Mouse (Mus musculus) kidney, adult 2 months (tissue): ENCODE results near the gene Sox4. TPM values are rescaled to one million over a fixed set of nuclear protein-coding genes. Genes with fewer than 3 reads are reported as not detected.

ENCODE experiments used
- DNase-seq: peaks from one replicate; pipeline ENCODE4 v3.0.0; 2021
- H3K27ac ChIP-seq: fragments of 200-500 bp; 2 replicates; pipeline ENCODE4 v1.5.1; 2012; ENCODE audit warnings: low read depth, low read length, control low read depth, inconsistent platforms; ENCODE audit not compliant: insufficient read depth
- H3K27me3 ChIP-seq: fragments of 200-500 bp; replicated peaks from 2 replicates; pipeline ENCODE4 v1.6.1; 2012; ENCODE audit warnings: mild to moderate bottlenecking, moderate library complexity, low read length, inconsistent platforms; ENCODE audit not compliant: control insufficient read depth, insufficient read depth
- H3K36me3 ChIP-seq: fragments of 200-500 bp; 2 replicates; pipeline ENCODE4 v1.6.1; 2012; ENCODE audit warnings: mild to moderate bottlenecking, moderate library complexity, low read length, inconsistent platforms; ENCODE audit not compliant: control insufficient read depth, insufficient read depth
- H3K4me1 ChIP-seq: fragments of 200-500 bp; 2 replicates; pipeline ENCODE4 v1.6.1; 2011; ENCODE audit warnings: low read length; ENCODE audit not compliant: control insufficient read depth, insufficient read depth
- H3K4me3 ChIP-seq: fragments of 200-500 bp; 2 replicates; pipeline ENCODE4 v1.5.1; 2011; ENCODE audit warnings: mild to moderate bottlenecking, low read depth, low read length, control low read depth; ENCODE audit not compliant: insufficient read depth
- CTCF ChIP-seq: fragments of 200-500 bp; conservative IDR thresholded peaks from 2 replicates; pipeline ENCODE4 v1.5.1; 2011; ENCODE audit warnings: low read depth, mild to moderate bottlenecking, control low read depth, low read length, moderate library complexity, mixed read lengths; ENCODE audit not compliant: insufficient read depth, insufficient read length
- POLR2A ChIP-seq: fragments of 200-500 bp; IDR thresholded peaks from one replicate; pipeline ENCODE4 v1.6.1; 2011; ENCODE audit warnings: low read depth, low read length, control low read depth
- WGBS: fragments of 180-500 bp; shearing (Covaris S2); methylation state at CpG from one replicate; pipeline ENCODE4 v1.1.7; 2018; 5-methylcytosine and 5-hydroxymethylcytosine counted together
- polyA plus RNA-seq: library from polyadenylated mRNA; depleted of rRNA; stranded (reverse); fragments of >200 nt; gene quantifications from 2 replicates; pipeline ENCODE4 v1.2.3, GENCODE M21; 2012

Sox4 gene
- polyA plus RNA-seq, 1 experiment, result 7.8 TPM

DNA sequence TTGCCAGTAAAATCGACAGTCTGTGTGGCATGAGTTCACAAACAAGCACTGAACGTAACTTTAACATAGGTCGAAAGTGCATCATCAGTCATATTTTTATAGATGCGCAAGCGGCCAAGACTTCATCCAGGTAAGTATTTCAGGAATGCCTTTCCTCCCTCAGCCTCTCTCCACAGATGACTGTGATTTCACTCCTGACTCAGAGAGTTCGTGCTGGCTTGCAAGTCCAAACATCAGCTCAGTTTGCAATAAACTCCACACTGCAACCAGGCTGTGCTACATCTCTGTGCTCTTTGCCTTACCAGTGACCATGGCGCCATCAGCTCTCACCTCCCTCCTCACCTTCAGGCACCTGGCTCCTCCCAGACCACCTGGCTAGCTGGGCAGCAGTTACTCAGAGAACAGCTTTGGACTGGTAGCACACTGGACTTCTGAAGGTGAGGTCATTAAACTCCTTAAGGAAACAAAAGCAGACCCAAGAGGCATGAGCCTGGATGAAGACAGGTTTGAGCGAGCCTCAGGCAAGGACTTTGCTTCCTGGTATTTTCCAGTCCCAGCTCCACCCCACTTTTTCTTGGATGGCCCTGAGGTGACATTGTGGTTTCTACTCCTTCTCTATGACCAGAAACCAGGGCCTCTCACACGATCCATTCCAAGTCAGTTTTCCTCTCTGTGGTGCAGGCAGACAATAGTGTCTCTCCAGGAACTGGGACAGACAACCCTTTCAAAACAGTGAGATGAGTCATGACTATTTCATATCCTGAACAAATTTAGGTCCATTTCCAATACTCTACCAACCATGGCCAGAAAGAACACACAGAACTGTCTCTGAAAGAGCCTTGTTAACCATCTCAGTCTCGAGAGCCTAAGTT lies 35.9 kb downstream of the Sox4 start:
- Histone ChIP-seq H3K27me3 (no peaks in the 10 kb centered on the region), H3K27ac (no peak overlapping the region), H3K36me3 (no peaks in the 10 kb centered on the region), H3K4me3 (no peak overlapping the region), H3K4me1 (no peaks in the 10 kb centered on the region)
- peak; percentile 30 for DNase-seq
- TF ChIP-seq POLR2A, result no peak
- no peak for TF ChIP-seq CTCF
- 76% methylated on average over 10 of the region's 10 CpGs for WGBS

DNA sequence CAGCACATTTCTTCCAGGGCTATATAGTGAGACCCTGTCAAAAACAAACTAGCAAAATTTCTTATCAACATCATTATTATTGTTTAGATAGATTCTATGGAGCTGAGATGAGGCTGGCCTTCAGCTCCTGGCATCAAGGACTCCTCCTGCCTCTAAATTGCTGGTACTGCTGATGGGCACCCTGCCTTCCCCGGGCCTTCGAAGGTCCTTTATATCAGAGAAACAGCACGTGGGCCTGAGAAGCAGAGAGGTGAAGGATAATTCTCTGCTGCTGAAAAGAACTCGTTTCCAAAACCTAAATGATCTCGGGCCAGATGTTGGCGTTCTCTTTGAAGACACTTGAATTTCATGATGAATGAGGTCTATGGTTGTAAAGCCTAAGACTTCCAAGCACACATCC lies 39.9 kb downstream of the Sox4 start:
- Histone ChIP-seq H3K27ac (no peak overlapping the region), H3K36me3 (no peaks in the 10 kb centered on the region), H3K27me3 (no peaks in the 10 kb centered on the region), H3K4me1 (no peaks in the 10 kb centered on the region), H3K4me3 (no peak overlapping the region)
- no peak for DNase-seq
- no peak for TF ChIP-seq POLR2A
- no peak for TF ChIP-seq CTCF
- 84% methylated on average over 6 of the region's 6 CpGs for WGBS

DNA sequence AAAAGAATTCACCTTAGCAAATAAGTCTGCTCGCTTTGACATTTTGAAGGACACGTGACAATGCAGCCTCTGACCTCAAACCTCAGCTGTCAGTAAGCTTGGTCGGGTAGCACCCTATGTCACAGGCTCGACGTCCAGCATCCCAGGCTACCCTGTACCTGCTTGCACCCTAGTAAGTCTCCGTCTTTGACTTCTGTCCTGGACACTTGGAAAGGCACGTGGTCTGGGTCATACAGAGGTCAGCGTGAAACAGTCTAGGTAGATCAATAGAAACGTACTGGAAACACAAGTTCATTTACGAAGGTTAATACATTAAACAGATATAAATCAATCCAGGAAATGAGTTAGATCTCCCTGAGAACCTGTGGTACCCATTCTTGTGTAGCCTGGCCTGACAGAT lies 46.5 kb downstream of the Sox4 start:
- Histone ChIP-seq H3K27me3 (no peaks in the 10 kb centered on the region), H3K4me3 (no peak overlapping the region), H3K27ac (no peak overlapping the region), H3K36me3 (no peaks in the 10 kb centered on the region), H3K4me1 (no peaks in the 10 kb centered on the region)
- DNase-seq, result no peak
- WGBS, result 90% methylated on average over 10 of the region's 10 CpGs
- no peak for TF ChIP-seq CTCF
- TF ChIP-seq POLR2A, result no peak
